Mouse (Mus musculus): ENCODE data around the gene Arfgap1. TPM values are rescaled to one million over a fixed set of nuclear protein-coding genes. Genes with fewer than 3 reads are reported as not detected.

The Arfgap1 gene
- polyA plus RNA-seq, 1 experiment from 2014 or later = 82.4 TPM

DNA sequence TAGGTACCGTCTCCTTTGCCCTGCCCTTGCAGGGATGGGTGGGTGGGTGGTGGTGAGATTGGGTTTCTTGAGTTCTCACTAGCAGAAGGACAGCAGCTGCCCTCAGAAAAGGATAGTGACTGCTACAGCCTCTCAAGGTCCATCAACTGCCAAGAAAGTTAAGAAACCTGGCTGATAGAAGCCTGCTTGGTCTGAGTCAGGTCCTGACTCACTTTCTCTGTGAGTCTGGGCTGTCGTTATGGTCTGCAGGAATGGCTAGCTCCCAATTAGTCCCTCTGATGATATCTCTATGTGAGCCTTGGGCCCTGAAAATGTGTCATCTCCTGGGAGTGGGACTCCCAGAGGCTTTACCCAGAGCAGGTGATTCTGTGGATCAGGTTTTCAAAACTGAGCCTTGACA is 27.3 kb downstream of the Arfgap1 start:
- whole genome bisulfite sequencing = 75% methylated on average over 2 of the region's 2 CpGs
- H3K4me3 ChIP-seq (ENCODE audit: low read length) = no peak overlapping the region
- no peak overlapping the region for H3K9ac ChIP-seq (ENCODE audit: low read depth, low read length)
- no peaks in the 10 kb centered on the region for H3K4me1 ChIP-seq (ENCODE audit: control insufficient read depth, insufficient read depth, low read length)
- no peaks in the 10 kb centered on the region for H3K27me3 ChIP-seq (replicated peaks; ENCODE audit: control insufficient read depth, insufficient read depth, low read length)
- H3K36me3 ChIP-seq (ENCODE audit: control insufficient read depth, insufficient read depth, low read length) = no peaks in the 10 kb centered on the region
- H3K9me3 ChIP-seq (ENCODE audit: control insufficient read depth, low read length) = no peaks in the 10 kb centered on the region
- ATAC-seq = no peak
- H3K4me2 ChIP-seq (ENCODE audit: low read depth, low read length) = no peak overlapping the region
- no peak overlapping the region for H3K27ac ChIP-seq (ENCODE audit: low read length)

DNA sequence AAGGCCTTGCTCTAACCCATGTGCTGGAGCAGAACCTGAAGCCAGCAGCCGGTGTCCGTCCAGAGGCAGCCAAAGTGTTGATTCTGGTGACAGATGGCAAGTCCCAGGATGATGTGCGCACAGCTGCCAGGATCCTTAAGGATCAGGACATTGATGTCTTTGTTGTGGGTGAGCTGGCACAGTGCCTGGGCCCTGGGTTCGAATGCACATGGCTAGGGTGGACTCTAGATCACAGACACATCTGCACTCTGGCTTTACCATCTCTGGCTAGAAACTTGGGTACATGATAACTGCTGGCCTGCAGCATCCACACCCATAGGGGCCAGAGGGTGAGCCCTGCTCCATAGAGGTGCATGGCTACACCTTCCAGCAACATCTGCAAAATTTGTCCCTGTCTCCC is 28.4 kb downstream of the Arfgap1 start:
- no peak for ATAC-seq
- 79% methylated on average over 4 of the region's 4 CpGs for WGBS

DNA sequence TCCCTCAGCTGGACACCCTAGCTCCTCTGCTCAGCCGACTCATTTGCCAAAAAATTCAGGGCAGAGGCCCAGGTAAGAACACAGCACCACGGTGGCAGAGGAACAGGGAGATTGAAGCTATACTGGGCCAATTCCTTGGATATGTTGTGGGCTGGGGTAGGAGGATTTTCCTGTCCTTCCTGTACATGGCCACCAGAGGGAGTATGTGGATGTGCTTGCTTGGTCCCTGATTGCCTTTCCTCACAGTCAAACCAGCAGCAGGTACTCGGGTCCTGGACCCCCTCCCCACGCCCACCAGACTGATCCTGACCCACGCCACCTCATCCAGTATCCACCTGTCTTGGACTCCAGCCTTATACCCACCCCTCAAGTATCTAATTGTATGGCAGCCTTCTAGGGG is 29.4 kb downstream of the Arfgap1 start:
- no peak overlapping the region for H3K9ac ChIP-seq (ENCODE audit: low read depth, low read length)
- ATAC-seq = peak; percentile 54; the same call in 1 of the 2 replicates
- H3K9me3 ChIP-seq (ENCODE audit: control insufficient read depth, low read length) = no peaks in the 10 kb centered on the region
- H3K27ac ChIP-seq (ENCODE audit: low read length) = no peak overlapping the region
- WGBS = 14% methylated on average over 5 of the region's 5 CpGs
- H3K36me3 ChIP-seq (ENCODE audit: control insufficient read depth, insufficient read depth, low read length) = no peaks in the 10 kb centered on the region
- H3K27me3 ChIP-seq (replicated peaks; ENCODE audit: control insufficient read depth, insufficient read depth, low read length) = no peaks in the 10 kb centered on the region
- H3K4me2 ChIP-seq (ENCODE audit: low read depth, low read length) = no peak overlapping the region
- no peaks in the 10 kb centered on the region for H3K4me1 ChIP-seq (ENCODE audit: control insufficient read depth, insufficient read depth, low read length)
- H3K4me3 ChIP-seq (ENCODE audit: low read length) = no peak overlapping the region

More for the DNA sequence above, 28.4 kb downstream of the Arfgap1 start:
- H3K36me3 ChIP-seq (ENCODE audit: control insufficient read depth, insufficient read depth, low read length) = no peaks in the 10 kb centered on the region
- H3K4me3 ChIP-seq (ENCODE audit: low read length) = no peak overlapping the region
- no peak overlapping the region for H3K9ac ChIP-seq (ENCODE audit: low read depth, low read length)
- H3K27ac ChIP-seq (ENCODE audit: low read length) = no peak overlapping the region
- no peaks in the 10 kb centered on the region for H3K9me3 ChIP-seq (ENCODE audit: control insufficient read depth, low read length)
- no peak overlapping the region for H3K4me2 ChIP-seq (ENCODE audit: low read depth, low read length)
- no peaks in the 10 kb centered on the region for H3K27me3 ChIP-seq (replicated peaks; ENCODE audit: control insufficient read depth, insufficient read depth, low read length)
- no peaks in the 10 kb centered on the region for H3K4me1 ChIP-seq (ENCODE audit: control insufficient read depth, insufficient read depth, low read length)

DNA sequence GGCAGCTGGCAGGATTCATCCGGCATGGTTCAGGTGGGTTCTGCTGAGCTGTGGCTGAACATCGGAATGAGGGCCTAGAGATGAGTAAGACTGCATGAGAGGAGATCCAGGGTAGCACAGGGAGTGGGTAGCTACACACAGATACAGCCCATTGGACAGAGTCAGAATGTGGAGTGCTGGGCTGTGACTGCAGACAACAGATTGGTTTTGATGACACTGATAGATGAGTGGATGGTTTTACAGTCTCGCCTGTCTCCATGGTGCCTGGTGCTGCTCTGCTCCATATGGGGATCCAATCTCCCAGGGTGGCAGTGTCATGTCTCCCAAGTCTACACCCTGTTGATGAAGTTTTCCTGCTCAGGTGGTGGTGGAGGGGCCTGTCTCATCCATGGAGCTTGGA is 29.9 kb downstream of the Arfgap1 start:
- H3K4me1 ChIP-seq (ENCODE audit: control insufficient read depth, insufficient read depth, low read length) = no peaks in the 10 kb centered on the region
- no peaks in the 10 kb centered on the region for H3K36me3 ChIP-seq (ENCODE audit: control insufficient read depth, insufficient read depth, low read length)
- H3K27ac ChIP-seq (ENCODE audit: low read length) = no peak overlapping the region
- no peak overlapping the region for H3K4me2 ChIP-seq (ENCODE audit: low read depth, low read length)
- no peak overlapping the region for H3K4me3 ChIP-seq (ENCODE audit: low read length)
- H3K9me3 ChIP-seq (ENCODE audit: control insufficient read depth, low read length) = no peaks in the 10 kb centered on the region
- no peaks in the 10 kb centered on the region for H3K27me3 ChIP-seq (replicated peaks; ENCODE audit: control insufficient read depth, insufficient read depth, low read length)
- ATAC-seq = no peak
- H3K9ac ChIP-seq (ENCODE audit: low read depth, low read length) = no peak overlapping the region
- WGBS = 74% methylated on average over 3 of the region's 3 CpGs

DNA sequence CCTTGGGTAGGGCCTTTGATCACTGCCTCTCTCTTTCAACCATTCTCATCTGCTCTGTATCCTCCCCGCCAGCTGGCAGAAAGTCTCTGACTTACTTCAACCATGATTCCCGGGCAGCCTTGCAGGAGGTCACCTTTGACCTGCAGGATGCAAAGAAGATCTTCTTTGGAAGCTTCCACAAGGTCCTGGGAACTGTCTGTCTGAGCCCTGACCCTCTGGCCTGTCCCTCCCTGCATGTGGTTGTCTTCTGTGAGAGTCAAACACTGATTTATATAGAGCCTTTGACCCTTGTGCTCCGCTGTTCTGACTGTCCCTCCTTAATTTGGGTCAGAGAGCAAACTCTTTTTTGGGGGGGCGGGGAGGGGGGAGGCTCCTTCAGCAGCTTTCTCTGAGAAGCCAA is 40.0 kb downstream of the Arfgap1 start:
- no peak overlapping the region for H3K4me3 ChIP-seq (ENCODE audit: low read length)
- H3K9ac ChIP-seq (ENCODE audit: low read depth, low read length) = no peak overlapping the region
- H3K9me3 ChIP-seq (ENCODE audit: control insufficient read depth, low read length) = no peaks in the 10 kb centered on the region
- H3K36me3 ChIP-seq (ENCODE audit: control insufficient read depth, insufficient read depth, low read length) = no peaks in the 10 kb centered on the region
- no peaks in the 10 kb centered on the region for H3K4me1 ChIP-seq (ENCODE audit: control insufficient read depth, insufficient read depth, low read length)
- no peak overlapping the region for H3K27ac ChIP-seq (ENCODE audit: low read length)
- 54% methylated on average over 4 of the region's 4 CpGs for WGBS
- no peak for ATAC-seq
- no peak overlapping the region for H3K4me2 ChIP-seq (ENCODE audit: low read depth, low read length)
- no peaks in the 10 kb centered on the region for H3K27me3 ChIP-seq (replicated peaks; ENCODE audit: control insufficient read depth, insufficient read depth, low read length)

DNA sequence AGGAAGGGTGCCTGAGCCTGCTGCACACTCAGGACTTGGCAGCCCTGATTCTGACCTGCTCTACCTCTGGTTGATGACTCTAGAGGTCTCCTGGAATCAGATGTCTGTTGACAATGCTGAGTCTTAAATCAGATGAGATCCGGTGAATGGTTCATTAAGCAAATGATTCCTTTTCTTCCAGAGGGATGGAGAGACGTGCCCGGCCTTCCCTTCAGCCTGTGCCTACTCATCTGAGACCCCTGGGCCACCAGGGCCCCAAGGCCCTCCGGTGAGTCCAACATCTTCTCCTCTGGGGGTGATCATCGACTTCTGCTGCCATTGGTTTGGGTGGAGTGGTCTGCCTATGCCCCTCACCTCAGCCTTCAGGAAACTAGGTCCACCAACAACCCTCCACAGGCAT is 41.3 kb downstream of the Arfgap1 start:
- H3K4me1 ChIP-seq (ENCODE audit: control insufficient read depth, insufficient read depth, low read length) = no peaks in the 10 kb centered on the region
- 81% methylated on average over 5 of the region's 5 CpGs for WGBS
- H3K9me3 ChIP-seq (ENCODE audit: control insufficient read depth, low read length) = no peaks in the 10 kb centered on the region
- no peaks in the 10 kb centered on the region for H3K36me3 ChIP-seq (ENCODE audit: control insufficient read depth, insufficient read depth, low read length)
- H3K27ac ChIP-seq (ENCODE audit: low read length) = no peak overlapping the region
- no peak overlapping the region for H3K9ac ChIP-seq (ENCODE audit: low read depth, low read length)
- H3K27me3 ChIP-seq (replicated peaks; ENCODE audit: control insufficient read depth, insufficient read depth, low read length) = no peaks in the 10 kb centered on the region
- no peak overlapping the region for H3K4me3 ChIP-seq (ENCODE audit: low read length)
- H3K4me2 ChIP-seq (ENCODE audit: low read depth, low read length) = no peak overlapping the region
- ATAC-seq = no peak

DNA sequence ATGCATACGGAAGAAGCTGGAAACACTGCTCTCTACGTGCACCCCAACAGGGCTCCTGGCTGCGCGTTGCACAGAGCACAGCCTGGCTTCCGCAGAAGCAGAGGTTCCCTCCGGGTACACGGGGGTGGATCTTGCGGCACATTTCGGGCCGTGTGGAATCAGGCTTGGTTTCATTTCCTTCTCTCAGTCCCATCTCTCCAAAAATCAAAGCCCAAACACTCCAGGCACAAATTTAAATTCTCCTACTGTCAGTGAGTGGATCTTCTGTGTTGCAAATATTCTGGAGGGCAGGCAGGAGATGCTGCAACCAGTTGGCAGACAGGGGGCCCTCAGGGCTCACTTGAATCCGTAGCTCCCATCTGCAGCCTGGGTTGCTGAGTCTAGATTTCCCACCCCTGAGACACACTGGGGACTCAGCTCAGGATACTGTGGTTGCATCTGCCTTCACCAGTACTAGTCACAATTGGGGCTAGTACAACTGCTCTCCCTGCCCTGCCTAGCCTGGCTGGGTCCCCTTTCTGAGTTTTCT is 64.4 kb downstream of the Arfgap1 start:
- H3K36me3 ChIP-seq (ENCODE audit: control insufficient read depth, insufficient read depth, low read length) = no peaks in the 10 kb centered on the region
- no peak overlapping the region for H3K4me2 ChIP-seq (ENCODE audit: low read depth, low read length)
- no peak for ATAC-seq
- 0 out of 2 replicates have a peak, but pooled peaks cover 6% of the 10 kb centered on the region for H3K27me3 ChIP-seq (replicated peaks; ENCODE audit: control insufficient read depth, insufficient read depth, low read length)
- no peaks in the 10 kb centered on the region; the same call in 1 of the 2 replicates for H3K4me1 ChIP-seq (ENCODE audit: control insufficient read depth, insufficient read depth, low read length)
- H3K9ac ChIP-seq (ENCODE audit: low read depth, low read length) = no peak overlapping the region
- H3K9me3 ChIP-seq (ENCODE audit: control insufficient read depth, low read length) = no peaks in the 10 kb centered on the region
- WGBS = 78% methylated on average over 11 of the region's 11 CpGs
- H3K4me3 ChIP-seq (ENCODE audit: low read length) = no peak overlapping the region
- no peak overlapping the region for H3K27ac ChIP-seq (ENCODE audit: low read length)

Other genes with a start within 250 kb of the Arfgap1 start
- 5.4 and 6.3 TPM in 2 replicates for gene Slc17a9, start 242.0 kb upstream of the Arfgap1 start, polyA plus RNA-seq (2015; fragmentation: Nextera tagmentation; extraction: Ambion mirVana)
- gene Bhlhe23, start 190.3 kb upstream of the Arfgap1 start, polyA plus RNA-seq (2015; fragmentation: Nextera tagmentation; extraction: Ambion mirVana) = not detected in 2 replicates
- 9.2 and 9.8 TPM in 2 replicates for gene Ythdf1, start 46.3 kb upstream of the Arfgap1 start, polyA plus RNA-seq (2015; fragmentation: Nextera tagmentation; extraction: Ambion mirVana)
- 0.09 TPM in 1 of 2 replicates, not detected in the other for gene Birc7, start 38.2 kb upstream of the Arfgap1 start, polyA plus RNA-seq (2015; fragmentation: Nextera tagmentation; extraction: Ambion mirVana)
- gene Nkain4, start 12.5 kb upstream of the Arfgap1 start, polyA plus RNA-seq (2015; fragmentation: Nextera tagmentation; extraction: Ambion mirVana) = 29.9 and 32.5 TPM in 2 replicates
- gene Col20a1, start 19.3 kb downstream of the Arfgap1 start, polyA plus RNA-seq (2015; fragmentation: Nextera tagmentation; extraction: Ambion mirVana) = 0.27 and 0.61 TPM in 2 replicates
- gene Chrna4, start 76.3 kb downstream of the Arfgap1 start, polyA plus RNA-seq (2015; fragmentation: Nextera tagmentation; extraction: Ambion mirVana) = 0.51 and 0.70 TPM in 2 replicates
- 0.75 and 1.0 TPM in 2 replicates for gene Kcnq2, start 168.1 kb downstream of the Arfgap1 start, polyA plus RNA-seq (2015; fragmentation: Nextera tagmentation; extraction: Ambion mirVana)
- gene Eef1a2, start 189.8 kb downstream of the Arfgap1 start, polyA plus RNA-seq (2015; fragmentation: Nextera tagmentation; extraction: Ambion mirVana) = 0.06 TPM in 2 replicates
- gene Ppdpf, start 220.0 kb downstream of the Arfgap1 start, polyA plus RNA-seq (2015; fragmentation: Nextera tagmentation; extraction: Ambion mirVana) = 275 and 287 TPM in 2 replicates
- gene Ptk6, start 235.6 kb downstream of the Arfgap1 start, polyA plus RNA-seq (2015; fragmentation: Nextera tagmentation; extraction: Ambion mirVana) = 0.45 and 0.70 TPM in 2 replicates
- gene Srms, start 246.0 kb downstream of the Arfgap1 start, polyA plus RNA-seq (2015; fragmentation: Nextera tagmentation; extraction: Ambion mirVana) = 0.10 and 0.20 TPM in 2 replicates

Data from intestine, embryonic 16.5 days (tissue).